ENCODE assay signal across 22 mouse cellular contexts in genomic region chr5:82964513-82964912, GRCm38 (mm10).
A peak's percentile ranks its signal among the peaks of the same experiment; 100 is the strongest.
DNase-seq lines count a peak whose midpoint lies in the region; ATAC-seq lines count a peak whose summit lies in the region.
"Had no signal": no experiment of that assay in that cellular context is flagged by ENCODE, and none has a peak within 500 bp of the region (broad histone marks: within the 10 kb centered on the region; RNA-seq: fewer than 3 reads in every experiment).

No protein-coding gene starts in this region.

- ATAC-seq in heart, embryonic 12.5 days (ENCODE audit: insufficient number of reproducible peaks, low FRiP score): no peak
- ATAC-seq: forebrain, embryonic 14.5 days; forebrain, embryonic 16.5 days had no signal

- H3K27ac ChIP-seq in heart, embryonic 12.5 days (ENCODE audit: poor library complexity, severe bottlenecking): no peak overlapping the region
- H3K27ac ChIP-seq: embryonic facial prominence, embryonic 13.5 days; embryonic facial prominence, embryonic 15.5 days; forebrain, embryonic 10.5 days; forebrain, embryonic 12.5 days had no signal

- H3K4me1 ChIP-seq in heart, embryonic 12.5 days (replicated peaks): no peaks in the 10 kb centered on the region
- H3K4me1 ChIP-seq: embryonic facial prominence, embryonic 13.5 days; embryonic facial prominence, embryonic 15.5 days had no signal

- WGBS in heart, embryonic 12.5 days: 65% methylated on average over 3 of the region's 3 CpGs

- DNase-seq in heart, adult 11 months: peak; percentile 66
- DNase-seq in right cerebral cortex, adult 18-20 months: peak; percentile 5
- no peak for DNase-seq in right cerebral cortex, postnatal 4 days
- DNase-seq in telencephalon, adult 2 months (ENCODE audit: low read depth, low spot score): peak; percentile 23
- DNase-seq in lung, postnatal 14 days: no peak
- DNase-seq: adrenal gland, adult 2 months; adrenal gland, postnatal 10 days; adrenal gland, postnatal 25 days; cerebellum, adult 11 months; cerebellum, adult 18-20 months; cerebellum, adult 8-10 months; cerebellum, postnatal 14 days; cerebellum, postnatal 36 days; embryo, embryonic 11 days had no signal

- H3K4me2 ChIP-seq in heart, embryonic 12.5 days: no peak overlapping the region
- H3K4me2 ChIP-seq: embryonic facial prominence, embryonic 13.5 days; embryonic facial prominence, embryonic 15.5 days; forebrain, embryonic 12.5 days had no signal

- H3K9me3 ChIP-seq in heart, embryonic 12.5 days (replicated peaks): no peaks in the 10 kb centered on the region
- H3K9me3 ChIP-seq: embryonic facial prominence, embryonic 13.5 days; embryonic facial prominence, embryonic 15.5 days; forebrain, embryonic 10.5 days; forebrain, embryonic 12.5 days had no signal

- H3K36me3 ChIP-seq in heart, embryonic 12.5 days: no peaks in the 10 kb centered on the region
- H3K36me3 ChIP-seq: embryonic facial prominence, embryonic 13.5 days; embryonic facial prominence, embryonic 15.5 days; forebrain, embryonic 10.5 days; forebrain, embryonic 12.5 days had no signal

- H3K4me3 ChIP-seq in heart, embryonic 12.5 days: no peak overlapping the region
- H3K4me3 ChIP-seq: embryonic facial prominence, embryonic 13.5 days; embryonic facial prominence, embryonic 15.5 days; erythroblast, embryonic 14.5 days; forebrain, embryonic 10.5 days; forebrain, embryonic 12.5 days had no signal

- H3K27me3 ChIP-seq in heart, embryonic 12.5 days (replicated peaks): no peaks in the 10 kb centered on the region
- H3K27me3 ChIP-seq: embryonic facial prominence, embryonic 13.5 days; embryonic facial prominence, embryonic 15.5 days had no signal

- H3K9ac ChIP-seq in heart, embryonic 12.5 days: no peak overlapping the region
- H3K9ac ChIP-seq: embryonic facial prominence, embryonic 13.5 days; embryonic facial prominence, embryonic 15.5 days; forebrain, embryonic 12.5 days had no signal

Comparison
In these comparisons a context has a peak if more than half of its experiments do, and no peak if none do; other contexts are left out.
1. DNase-seq: peak in heart, adult 11 months (single experiment), right cerebral cortex, adult 18-20 months (single experiment) and telencephalon, adult 2 months (single experiment); none in right cerebral cortex, postnatal 4 days (single experiment) and lung, postnatal 14 days (single experiment).